Mouse (Mus musculus) right cerebral cortex, postnatal 14 days (tissue): ENCODE data around the gene Zfp148.
A peak's percentile ranks its signal among the peaks of the same experiment; 100 is the strongest.
"Not testable (repeated sequence)": the region's sequence is repeated elsewhere in the genome, so short reads cannot be mapped to it uniquely, and the experiment has no call there.

Experiments used
- DNase-seq: peaks from one replicate; pipeline ENCODE4 v3.0.0; 2022

Zfp148 gene

DNA sequence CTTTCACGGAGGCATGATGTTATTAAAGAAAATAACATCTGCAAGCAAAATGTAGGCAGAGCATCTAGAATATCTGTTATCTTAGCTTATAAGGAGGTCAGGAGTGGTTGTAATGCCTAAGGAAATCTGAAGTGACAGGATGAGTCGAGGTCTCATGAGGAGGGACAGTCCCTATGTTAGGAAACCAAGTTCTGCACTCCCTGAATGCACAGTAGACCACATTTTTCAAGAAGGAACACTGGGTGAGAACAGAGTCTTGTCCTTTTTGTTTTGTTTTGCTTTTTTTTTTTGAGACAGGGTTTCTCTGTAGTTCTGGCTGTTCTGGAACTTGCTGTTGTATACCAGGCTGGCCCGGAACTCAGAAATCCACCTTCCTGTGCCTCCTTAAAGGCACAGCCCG is 1.7 kb downstream of the Zfp148 start:
- DNase-seq, result no peak

DNA sequence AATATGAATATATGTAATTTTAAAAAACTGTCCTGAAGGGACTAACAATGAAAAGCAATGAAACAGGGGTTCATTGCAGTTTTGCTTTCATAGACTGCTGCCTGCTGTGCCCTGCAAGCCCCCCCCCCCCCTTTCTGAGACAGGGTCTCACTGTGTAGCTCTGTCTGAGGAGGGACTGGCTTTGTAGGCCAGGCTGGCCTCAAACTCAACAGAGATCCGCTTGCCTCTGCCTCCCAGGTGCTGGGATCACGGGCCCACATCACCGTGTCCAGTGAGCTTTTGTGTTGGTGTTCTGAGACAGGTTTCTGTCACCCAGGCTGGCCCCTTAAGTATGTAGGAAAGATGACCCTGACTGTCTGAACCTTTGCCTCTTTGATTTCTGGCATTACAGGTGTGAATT is 2.9 kb downstream of the Zfp148 start:
- no peak for DNase-seq

DNA sequence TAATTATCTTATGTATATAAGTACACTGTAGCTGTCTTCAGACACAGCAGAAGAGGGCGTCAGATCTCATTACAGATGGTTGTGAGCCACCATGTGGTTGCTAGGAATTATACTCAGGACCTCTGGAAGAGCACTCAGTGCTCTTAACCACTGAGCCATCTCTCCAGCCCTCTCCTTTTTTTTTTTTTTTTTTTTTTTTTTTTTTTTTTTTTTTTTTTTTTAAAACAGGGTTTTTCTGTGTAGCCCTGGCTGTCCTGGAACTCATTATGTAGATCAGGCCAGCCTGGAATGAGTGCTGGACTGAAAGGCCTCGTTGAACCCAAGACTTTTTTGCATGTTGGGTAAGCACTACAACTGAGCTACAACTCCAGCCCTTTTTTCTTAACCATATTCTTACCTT is 3.4 kb downstream of the Zfp148 start:
- DNase-seq, result not testable (repeated sequence)

DNA sequence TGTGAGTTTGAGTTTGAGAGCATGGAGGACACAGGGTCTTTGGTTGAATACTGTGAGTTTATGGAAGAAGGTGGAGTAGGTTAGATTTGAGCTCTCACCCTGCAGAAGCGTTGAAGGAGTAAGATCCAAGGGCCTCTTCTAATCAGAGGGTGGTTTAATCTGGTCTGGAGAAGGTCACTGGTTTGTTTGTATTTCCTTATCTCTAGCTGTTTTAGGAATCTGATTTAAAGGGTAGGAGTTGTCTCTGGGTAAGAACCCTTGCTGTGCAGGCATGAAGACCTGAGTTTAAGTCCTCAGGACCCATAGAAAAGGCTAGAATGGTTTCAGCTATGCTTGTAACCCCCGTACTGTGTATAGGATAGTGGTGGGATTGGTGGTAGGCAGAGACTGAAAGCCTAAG is 6.4 kb downstream of the Zfp148 start:
- DNase-seq, result no peak

DNA sequence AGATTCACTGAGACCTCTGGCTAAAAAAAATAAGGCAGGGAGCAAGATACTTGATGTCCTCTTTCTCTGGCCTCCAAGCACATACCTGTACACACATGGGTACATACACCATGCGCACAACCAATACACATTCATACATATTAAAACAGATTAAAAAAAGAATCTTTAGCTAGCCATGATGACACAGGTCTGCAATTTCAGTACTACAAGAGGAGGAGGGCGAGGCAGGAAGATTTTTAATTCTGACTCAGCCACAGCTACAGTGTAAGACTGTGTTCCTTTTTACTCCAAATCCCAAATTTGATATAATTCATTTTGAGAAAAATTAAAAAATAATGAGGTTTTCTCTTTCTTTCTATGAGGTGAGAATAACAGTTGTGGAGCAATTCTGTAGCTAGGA is 6.8 kb downstream of the Zfp148 start:
- DNase-seq, result no peak

DNA sequence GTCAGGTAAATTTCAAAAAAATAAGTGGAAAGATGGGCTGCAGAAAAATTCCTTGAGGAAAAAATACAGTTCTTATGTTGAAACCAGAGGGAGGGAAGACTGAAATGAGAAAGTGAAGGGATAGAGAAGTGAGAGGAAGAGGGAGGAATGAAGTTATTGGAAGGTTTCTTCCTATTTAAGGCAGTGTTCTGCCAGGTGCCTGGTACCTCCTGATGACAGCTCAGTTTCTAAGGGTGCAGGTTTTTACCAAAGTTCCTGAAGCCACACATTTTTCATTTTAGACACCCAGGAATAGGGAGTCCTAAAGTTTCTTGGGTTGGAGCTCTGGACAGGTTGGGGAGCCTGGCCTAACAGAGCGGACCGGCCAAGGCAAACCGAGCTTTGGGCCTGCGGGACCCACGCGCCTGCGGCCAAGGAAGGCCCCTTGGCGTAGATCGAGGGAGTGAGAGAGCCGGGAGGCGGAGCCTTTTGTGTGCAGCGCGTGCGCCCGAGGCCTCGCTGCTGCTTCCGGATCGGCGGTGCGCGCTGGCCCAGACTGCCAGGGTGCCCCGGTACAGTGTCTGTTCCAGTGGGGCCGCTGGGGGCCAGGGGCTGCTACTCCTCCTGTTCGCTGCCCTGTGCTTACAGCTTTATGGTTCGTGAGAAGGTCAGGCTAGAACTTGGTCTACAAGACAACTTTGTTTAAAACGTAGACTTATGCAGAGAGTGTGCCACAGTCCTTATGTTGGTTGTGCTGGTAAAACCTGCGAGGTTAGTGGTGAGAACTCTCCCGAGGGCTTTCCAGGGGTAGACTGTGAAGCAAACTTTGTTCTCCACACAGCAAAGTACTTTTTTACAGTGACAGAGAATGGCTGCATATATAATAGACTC is 19.5 kb downstream of the Zfp148 start:
- DNase-seq, result peak; percentile 48

DNA sequence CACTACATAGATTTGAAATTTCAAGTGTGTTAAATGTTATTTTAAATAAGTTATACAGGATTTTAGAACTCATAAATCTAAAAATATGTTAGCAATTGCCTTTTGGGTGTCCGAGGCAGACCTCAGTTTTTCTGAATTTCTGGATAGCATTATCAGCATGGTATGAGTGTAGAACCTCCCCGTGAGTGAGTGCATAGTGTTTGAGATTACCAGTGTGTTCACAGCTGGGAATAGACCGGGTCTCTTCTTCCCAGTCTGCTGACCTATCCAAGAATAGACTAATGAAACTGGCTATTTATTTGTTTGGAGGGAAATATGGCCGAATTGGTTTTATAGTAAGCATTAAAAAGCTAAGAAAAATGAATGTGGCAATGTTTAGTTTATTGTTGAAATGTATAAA is 20.3 kb downstream of the Zfp148 start:
- no peak for DNase-seq

DNA sequence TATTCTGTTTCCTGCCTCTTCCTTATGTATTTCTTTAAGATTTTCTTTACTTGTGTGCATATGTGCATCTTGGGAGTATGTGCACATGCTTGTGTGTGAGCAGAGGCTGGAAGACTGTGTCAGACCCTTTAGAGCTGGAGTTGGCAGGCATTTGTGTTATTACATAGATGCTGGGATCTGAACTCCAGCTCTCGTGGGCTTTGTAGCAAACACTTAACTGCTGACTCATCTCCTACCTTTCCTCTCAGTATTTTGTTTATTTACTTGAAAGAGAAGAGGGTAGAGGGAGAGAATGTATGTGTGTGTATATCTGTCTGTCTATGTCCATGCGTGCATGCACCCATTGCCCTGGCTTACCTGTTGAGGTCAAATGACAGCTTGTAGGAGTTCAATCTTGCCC is 22.6 kb downstream of the Zfp148 start:
- no peak for DNase-seq

DNA sequence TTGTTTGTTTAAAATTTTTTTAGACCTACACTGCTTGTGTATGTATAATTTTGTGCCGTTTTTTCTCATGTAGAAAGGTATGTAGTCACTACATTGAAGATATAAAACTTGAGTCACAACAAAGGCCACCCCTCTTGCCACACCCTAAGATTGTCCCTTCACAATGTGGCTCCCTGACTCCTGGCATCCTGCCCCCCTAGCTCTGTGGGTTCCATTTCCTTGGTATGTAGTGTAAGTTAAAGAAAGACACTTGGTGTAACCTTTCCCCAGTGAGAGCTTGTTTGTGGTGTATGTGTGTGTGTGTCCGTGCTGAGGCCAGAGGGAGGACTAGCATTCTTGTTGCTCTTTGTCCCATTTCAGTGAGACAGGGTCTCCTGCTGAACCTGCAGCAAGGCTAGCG is 23.4 kb downstream of the Zfp148 start:
- DNase-seq, result no peak

DNA sequence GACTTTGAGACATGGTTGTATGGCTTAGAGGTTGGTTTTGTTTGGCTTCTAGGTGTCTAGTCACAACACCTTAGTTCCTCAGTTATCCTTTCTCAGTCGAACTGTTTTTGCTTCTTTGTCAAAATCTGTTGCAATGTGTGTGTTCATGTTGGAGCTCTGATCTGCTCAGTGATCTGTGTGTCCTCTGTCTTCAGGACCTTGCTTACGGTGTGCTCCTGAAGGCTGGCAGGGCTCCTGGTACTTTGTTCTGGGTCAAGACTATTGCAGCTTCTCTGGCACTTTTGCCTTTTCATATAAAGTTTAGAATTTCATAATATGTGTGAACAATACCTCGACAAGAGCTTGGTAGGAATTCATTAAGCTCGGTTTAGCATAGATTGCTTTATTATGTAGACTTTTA is 24.9 kb downstream of the Zfp148 start:
- DNase-seq, result no peak

DNA sequence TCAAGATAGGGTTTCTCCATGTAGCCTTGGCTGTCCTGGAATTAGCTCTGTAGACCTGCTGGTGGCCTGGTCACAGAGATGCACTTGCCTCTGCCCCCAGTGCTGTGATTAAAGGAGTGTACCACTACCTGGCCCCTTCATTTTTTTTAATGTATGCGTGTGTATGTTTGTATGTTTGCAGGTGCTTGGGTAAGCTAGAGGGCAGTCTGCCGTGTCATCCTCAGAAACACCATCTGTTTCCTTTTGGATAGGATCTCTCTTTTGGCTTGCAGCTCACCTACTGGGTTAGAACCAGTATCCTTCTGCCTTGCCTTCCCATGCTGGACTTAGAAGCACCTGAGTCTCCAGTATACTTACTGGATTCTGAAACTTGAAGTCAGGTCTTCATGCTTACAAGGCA is 29.5 kb downstream of the Zfp148 start:
- no peak for DNase-seq

DNA sequence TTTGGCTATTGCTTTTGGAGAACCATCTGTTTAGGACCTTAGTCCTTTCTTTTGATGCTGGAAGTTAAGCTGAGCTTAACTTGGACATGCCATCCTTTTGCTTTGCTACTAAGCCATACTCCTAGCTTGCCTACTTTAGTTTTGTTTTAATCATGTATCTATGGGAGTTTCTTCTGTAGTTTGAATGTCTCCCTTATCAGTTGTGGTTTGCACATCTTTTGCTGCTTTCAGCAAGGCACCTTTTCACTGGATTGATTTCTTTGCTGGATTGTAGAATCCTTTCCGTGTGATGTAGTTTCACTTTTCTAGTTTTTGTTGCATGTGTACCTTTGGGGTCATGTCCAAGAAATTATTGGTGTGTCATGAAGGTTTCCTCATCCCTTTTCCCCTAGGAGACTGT is 30.0 kb downstream of the Zfp148 start:
- DNase-seq, result no peak

DNA sequence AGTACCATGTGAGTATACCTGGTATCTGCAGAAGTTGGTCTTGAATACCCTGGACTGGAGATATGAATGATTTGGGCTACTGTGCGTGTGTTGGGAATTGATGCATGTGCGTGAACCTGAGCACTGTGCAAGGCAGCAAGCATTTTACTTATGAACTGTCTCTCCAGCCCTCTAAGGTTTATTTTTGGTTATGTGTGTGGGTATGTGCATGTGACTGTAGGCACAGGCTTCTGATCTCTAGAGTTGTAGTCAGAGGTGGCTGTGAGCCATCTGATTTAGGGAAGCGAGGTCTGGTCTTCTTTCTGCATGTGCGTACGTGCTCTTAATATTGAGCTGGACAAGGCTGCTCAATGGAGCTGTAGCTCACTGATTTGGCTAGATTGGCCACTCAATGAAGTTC is 33.6 kb downstream of the Zfp148 start:
- DNase-seq, result no peak

DNA sequence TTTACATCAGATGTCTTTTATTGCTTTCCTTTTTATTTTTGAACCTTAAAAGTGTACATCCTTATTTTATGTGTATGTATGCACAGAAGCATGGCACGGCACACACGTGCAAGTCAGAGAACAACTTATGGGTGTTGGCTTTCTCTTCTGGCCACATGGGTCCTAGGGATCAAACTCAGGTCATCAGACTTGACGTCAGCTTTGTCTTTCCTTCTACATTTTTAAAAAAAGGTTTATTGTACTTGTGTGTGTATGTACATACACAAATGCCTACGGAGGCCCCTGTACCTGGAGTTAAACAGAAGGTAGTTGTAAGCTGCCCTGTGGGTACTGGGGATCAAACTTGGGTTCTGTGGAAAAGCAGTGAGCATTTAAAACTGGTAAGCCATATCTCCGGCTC is 35.0 kb downstream of the Zfp148 start:
- no peak for DNase-seq

DNA sequence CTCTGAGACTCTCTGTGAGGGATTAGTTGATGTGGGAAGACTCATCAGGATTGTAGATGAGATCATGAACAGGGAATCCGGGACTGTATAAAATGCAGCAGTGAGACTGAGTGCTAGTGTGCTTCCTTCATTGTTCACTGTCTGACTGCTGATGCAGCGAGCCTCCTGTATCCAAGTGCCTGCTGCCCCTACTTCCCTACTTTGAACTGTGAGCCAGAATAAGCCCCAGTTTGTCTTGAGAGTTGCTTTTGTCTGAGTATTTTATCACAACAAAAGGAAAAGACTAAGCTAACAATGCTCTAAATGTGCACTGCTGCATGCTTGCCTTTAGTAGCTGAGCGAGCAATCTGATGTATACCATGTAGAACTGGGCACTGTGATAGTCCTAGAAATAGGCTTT is 47.7 kb downstream of the Zfp148 start:
- DNase-seq, result no peak

DNA sequence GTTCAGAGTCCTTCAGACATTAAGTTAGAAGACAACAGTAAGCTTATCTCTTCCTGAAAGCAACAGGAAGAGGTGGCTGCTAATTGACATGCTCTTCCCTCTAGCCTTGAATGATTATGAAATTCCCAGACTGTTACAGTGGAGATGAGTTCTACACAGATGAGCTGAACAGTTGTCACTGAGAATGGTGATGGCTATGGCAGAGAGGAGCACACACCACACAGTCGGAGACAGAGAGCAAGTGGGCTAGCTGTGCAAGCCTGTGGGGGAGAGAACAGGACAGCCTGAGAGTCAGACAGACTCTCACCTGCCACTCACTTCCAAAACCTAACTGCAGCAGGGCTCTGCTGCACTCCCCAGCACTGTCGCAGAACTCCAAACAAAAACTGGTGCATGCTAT is 51.0 kb downstream of the Zfp148 start:
- DNase-seq, result no peak

DNA sequence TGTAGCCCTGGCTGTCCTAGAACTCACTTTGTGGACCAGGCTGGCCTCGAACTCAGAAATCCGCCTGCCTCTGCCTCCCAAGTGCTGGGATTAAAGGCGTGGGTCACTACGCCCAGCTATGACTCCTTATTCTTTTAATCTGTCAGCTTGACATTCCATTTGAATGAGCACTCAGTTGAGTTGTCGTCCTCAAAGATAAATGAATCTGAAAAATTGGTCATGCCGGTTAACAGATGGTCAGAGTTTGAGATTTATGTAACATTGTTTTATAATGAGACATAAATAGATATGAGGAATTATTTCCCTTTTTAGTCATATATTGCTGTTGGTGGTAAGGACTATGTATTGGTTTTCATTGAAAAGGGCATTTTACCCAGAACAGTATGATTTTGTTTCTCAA is 60.4 kb downstream of the Zfp148 start:
- DNase-seq, result no peak

DNA sequence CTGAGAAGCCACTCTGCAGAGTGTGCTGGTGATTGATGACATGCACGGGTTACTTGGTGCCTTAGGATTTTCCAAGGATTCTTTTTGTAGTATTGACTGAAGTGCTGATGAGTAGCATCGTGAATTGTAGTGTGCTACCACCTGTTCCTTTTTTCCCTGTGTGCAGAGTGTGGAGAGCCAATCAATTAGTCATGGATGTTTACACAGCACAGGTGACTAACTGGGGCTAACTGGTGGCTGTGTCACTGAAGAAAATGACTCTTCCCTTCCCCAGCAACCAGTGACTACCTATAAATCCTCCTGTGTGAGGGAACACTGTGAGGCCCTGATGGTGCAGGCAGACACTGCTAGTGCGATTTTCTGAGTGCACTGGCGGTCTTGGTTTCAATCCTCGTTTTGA is 66.2 kb downstream of the Zfp148 start:
- DNase-seq, result no peak

DNA sequence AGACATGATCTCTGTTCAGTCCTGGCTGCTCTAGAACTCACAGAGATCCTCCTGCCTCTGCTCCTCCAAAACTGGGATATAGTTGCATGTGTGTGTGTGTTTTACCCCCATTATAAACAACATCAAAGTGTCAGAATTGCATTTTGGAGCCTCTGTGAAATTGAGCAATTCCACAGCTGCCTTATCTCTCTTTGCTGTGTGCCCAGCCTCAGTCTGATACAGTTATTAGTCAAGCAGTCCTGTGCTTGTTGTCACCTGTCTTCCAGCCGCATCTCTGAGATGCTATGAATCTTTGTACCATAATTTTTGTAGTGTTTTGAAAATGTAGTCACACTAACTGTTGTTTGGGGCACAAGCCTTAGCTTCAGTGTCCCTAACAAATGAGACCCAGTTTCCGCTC is 73.2 kb downstream of the Zfp148 start:
- DNase-seq, result no peak

DNA sequence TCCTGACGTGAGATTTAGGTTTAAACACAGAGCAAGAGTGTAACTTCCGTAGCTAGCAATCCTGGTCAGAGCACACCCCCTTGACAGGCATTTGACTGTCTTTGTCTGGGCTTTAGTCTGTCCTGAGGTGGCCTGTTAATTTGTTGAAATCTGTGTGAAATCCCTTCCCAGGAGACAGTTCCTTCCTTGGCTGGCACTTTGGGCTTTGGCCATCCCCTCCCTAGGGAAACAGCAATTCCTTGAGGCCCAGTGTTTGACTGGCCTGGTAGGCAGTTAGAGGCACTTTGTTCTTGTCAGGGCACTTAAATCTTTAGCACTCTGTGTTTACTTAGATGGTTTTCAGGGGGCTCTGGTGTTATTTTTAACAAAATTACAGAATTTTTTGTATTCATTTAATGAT is 73.7 kb downstream of the Zfp148 start:
- DNase-seq, result no peak

DNA sequence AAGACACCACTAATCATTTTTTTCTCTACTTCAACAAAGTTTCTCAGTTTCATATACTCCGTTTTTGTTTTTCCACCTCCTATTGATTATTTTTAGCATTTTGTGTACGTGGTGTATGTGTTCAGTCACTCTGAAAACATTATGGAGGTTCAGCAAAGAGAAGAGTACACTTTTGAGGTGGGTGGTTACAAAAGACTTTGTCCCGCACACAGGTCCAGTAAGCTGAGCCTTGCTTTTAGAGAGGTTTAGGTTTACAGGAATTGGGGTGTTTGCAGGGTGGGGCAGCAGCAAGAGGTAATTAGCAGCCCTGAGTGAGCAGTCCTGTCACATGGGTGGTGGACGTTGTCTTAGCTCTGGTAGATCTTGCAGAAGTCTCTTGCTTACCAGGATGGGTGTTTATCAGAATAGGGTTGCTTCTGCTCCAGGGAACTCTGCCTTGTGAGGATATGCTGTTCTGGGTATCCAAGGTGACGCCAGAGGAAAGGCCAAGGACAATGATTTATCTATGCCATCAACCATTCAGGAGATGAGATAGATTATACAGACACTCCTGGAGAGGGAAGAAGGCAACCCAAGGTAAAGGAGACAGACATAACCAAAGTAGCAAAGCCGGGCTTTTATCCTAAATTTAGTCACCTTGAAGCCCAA is 74.8 kb downstream of the Zfp148 start:
- no peak for DNase-seq

DNA sequence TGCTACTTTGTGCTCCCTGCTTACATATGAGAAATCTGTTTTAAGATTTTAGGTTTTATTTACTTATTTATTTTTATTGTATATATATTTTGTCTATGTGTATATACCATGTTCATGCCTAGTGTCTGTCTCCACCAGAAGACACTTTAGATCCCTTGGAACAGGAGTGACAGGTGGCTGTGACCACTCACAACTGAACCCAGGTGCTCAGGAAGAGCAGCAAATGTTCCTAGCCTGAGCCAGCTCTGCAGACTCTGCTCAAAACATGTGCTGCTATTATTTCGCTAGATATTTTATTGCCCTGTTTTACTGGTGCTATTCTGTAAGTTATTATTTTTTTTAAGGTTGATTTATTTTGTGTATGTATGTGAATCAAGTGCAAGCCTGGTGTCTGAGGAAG is 78.5 kb downstream of the Zfp148 start:
- no peak for DNase-seq

DNA sequence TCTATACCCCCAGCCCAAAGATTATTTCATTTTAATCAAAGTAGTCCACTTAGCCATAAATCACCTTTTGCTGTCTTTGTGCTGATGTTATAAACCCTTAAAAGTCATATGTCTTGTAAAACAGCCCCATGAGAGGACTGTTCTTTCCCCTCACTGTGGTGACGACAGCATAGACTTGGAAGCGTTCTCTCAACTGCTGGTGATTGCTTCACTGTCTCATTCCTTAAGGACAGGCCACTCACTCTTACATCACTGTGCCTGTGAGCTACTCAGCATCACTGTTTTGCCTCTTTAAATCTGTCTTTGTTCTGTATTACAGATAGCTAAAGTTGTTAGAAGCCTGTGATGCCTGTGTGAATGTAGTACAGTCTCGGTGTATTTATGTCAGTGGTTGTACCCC is 80.8 kb downstream of the Zfp148 start:
- DNase-seq, result no peak

DNA sequence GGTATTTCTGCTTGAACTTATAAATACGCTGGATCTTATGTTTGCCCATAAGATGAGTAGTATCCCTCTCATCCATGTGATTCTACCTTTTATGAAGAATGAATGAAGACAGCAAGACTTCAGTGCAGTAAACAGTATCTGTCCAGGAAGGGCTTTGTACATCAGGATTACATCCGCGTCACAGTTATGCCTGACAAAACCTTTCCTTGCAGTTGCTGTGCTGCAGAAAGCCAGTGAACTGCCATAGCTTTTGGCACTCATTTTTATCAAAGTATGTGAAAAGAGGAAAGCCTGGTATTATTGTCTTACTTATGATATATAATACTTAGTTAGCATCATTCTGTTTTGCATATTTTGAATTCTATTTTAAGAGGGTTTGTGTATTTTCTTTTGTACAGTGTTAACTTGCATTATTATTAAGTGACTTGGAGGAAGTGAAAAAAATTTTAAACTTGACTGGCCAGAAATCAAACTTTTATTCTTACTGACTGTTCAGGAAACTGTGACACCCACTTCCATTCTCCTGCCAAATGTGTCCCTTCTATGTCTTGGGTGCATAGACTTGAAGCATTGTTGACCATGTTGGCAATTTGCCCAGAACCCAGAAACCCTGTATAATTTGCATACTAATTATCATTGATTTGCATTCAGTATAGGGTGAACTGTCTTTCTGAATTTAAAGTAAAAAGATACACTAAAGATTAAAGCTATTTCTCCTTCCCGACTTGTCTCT is 84.0 kb downstream of the Zfp148 start:
- DNase-seq, result no peak
